Mouse (Mus musculus) c-Kit-positive CD71-positive TER-119-negative erythroid progenitor cells, embryonic 14.5 days (primary cell): ENCODE measurements around the gene Bphl.

Experiments
- DNase-seq: peaks from one replicate; pipeline ENCODE4 v3.0.0-alpha.2; 2013; ENCODE audit warnings: low read depth

Gene Bphl

GRCm38 (mm10) chr13:34037172-34038055, at the start of gene Bphl:
TSS of gene Bphl (plus strand) at chr13:34037597.
- DNase-seq = peak; percentile 90

GRCm38 (mm10) chr13:33989625-33990024, 47.8 kb upstream of the Bphl start:
- DNase-seq = no peak

GRCm38 (mm10) chr13:33995197-33995596, 42.2 kb upstream of the Bphl start:
- peak; percentile 73 for DNase-seq

- peak; percentile 90 for DNase-seq
Measured at GRCm38 (mm10) chr13:34002058-34003006, 35.1 kb upstream of the Bphl start, which contains the start of the genes Ripk1 and Serpinb6a. TSS of gene Ripk1 (plus strand) at chr13:34002363. TSS of gene Serpinb6a (minus strand) at chr13:34002794.

- DNase-seq = peak; percentile 13
Measured at GRCm38 (mm10) chr13:34003058-34003457, 34.3 kb upstream of the Bphl start.

- DNase-seq = no peak
Measured at GRCm38 (mm10) chr13:34007234-34007633, 30.2 kb upstream of the Bphl start.

- DNase-seq = no peak
Measured at GRCm38 (mm10) chr13:34016927-34017569, 20.3 kb upstream of the Bphl start.

GRCm38 (mm10) chr13:34018521-34018920, 18.9 kb upstream of the Bphl start:
- no peak for DNase-seq

GRCm38 (mm10) chr13:34021998-34022397, 15.4 kb upstream of the Bphl start:
- DNase-seq = no peak

- no peak for DNase-seq
Measured at GRCm38 (mm10) chr13:34032041-34032440, 5.4 kb upstream of the Bphl start.

- DNase-seq = no peak
Measured at GRCm38 (mm10) chr13:34035424-34035823, 2.0 kb upstream of the Bphl start.

GRCm38 (mm10) chr13:34036726-34037125, 671 bp upstream of the Bphl start:
- no peak for DNase-seq

GRCm38 (mm10) chr13:34038056-34038432, 647 bp downstream of the Bphl start:
- peak; percentile 19 for DNase-seq

- DNase-seq = no peak
Measured at GRCm38 (mm10) chr13:34038901-34039341, 1.5 kb downstream of the Bphl start.

GRCm38 (mm10) chr13:34040091-34040490, 2.7 kb downstream of the Bphl start:
- no peak for DNase-seq

- no peak for DNase-seq
Measured at GRCm38 (mm10) chr13:34043716-34044393, 6.5 kb downstream of the Bphl start.

GRCm38 (mm10) chr13:34045511-34046249, 8.3 kb downstream of the Bphl start:
- DNase-seq = no peak

- DNase-seq = peak; percentile 64
Measured at GRCm38 (mm10) chr13:34046421-34047012, 9.1 kb downstream of the Bphl start.

GRCm38 (mm10) chr13:34047526-34047925, 10.1 kb downstream of the Bphl start:
- DNase-seq = no peak

GRCm38 (mm10) chr13:34050479-34050878, 13.1 kb downstream of the Bphl start:
- DNase-seq = no peak
